ENCODE assay signal across 11 mouse cellular contexts in genomic region chr2:173027824-173028495, GRCm38 (mm10). TPM values are rescaled to one million over a fixed set of nuclear protein-coding genes. Genes with fewer than 3 reads are reported as not detected.
DNase-seq lines count a peak whose midpoint lies in the region; ATAC-seq and TF ChIP-seq lines count a peak whose summit lies in the region.
"Had no signal": no experiment of that assay in that cellular context is flagged by ENCODE, and none has a peak within 500 bp of the region (broad histone marks: within the 10 kb centered on the region; RNA-seq: fewer than 3 reads in every experiment).

No protein-coding gene starts in this region.

- no peaks in the 10 kb centered on the region for H3K9me3 ChIP-seq in forebrain, embryonic 14.5 days (replicated peaks; ENCODE audit: control insufficient read depth, low read length)
- H3K9me3 ChIP-seq in forebrain, embryonic 10.5 days: no peaks in the 10 kb centered on the region
- no peaks in the 10 kb centered on the region for H3K9me3 ChIP-seq in heart, embryonic 13.5 days
- H3K9me3 ChIP-seq: forebrain, embryonic 13.5 days had no signal

- peaks cover 22% of the 10 kb centered on the region for H3K4me1 ChIP-seq in forebrain, embryonic 14.5 days (ENCODE audit: control insufficient read depth, insufficient read depth, low read length)
- peaks cover 63% of the 10 kb centered on the region for H3K4me1 ChIP-seq in forebrain, embryonic 10.5 days
- H3K4me1 ChIP-seq in spleen, adult 2 months (ENCODE audit: control insufficient read depth, insufficient read depth, insufficient read length): peaks cover 78% of the 10 kb centered on the region
- peaks cover 97% of the 10 kb centered on the region for H3K4me1 ChIP-seq in heart, embryonic 13.5 days

- peak overlapping the region; percentile 44; the same call in 1 of the 2 replicates for H3K27ac ChIP-seq in forebrain, embryonic 14.5 days (ENCODE audit: low read depth, low read length)
- no peak overlapping the region for H3K27ac ChIP-seq in forebrain, embryonic 10.5 days
- peak overlapping the region; percentile 93 for H3K27ac ChIP-seq in spleen, adult 2 months (ENCODE audit: insufficient read depth, low read length)
- H3K27ac ChIP-seq in heart, embryonic 13.5 days (replicated peaks): peak overlapping the region; percentile 86
- H3K27ac ChIP-seq: forebrain, embryonic 13.5 days had no signal

- TF ChIP-seq CTCF in spleen, adult 2 months (IDR thresholded peaks at IDR 0.05; ENCODE audit: extremely low read depth, insufficient read depth, insufficient read length, insufficient replicate concordance): no peak

- ATAC-seq in forebrain, embryonic 14.5 days: no peak
- no peak for ATAC-seq in heart, embryonic 13.5 days (ENCODE audit: extremely low read depth, insufficient number of reproducible peaks, low FRiP score, low TSS enrichment)
- ATAC-seq: forebrain, embryonic 13.5 days had no signal

- H3K4me3 ChIP-seq in forebrain, embryonic 14.5 days (ENCODE audit: low read depth, low read length): no peak overlapping the region
- H3K4me3 ChIP-seq in forebrain, embryonic 10.5 days: no peak overlapping the region
- peak overlapping the region; percentile 37; the same call in 1 of the 2 replicates for H3K4me3 ChIP-seq in spleen, adult 2 months (ENCODE audit: extremely low read depth, insufficient read depth, insufficient read length)
- H3K4me3 ChIP-seq in heart, embryonic 13.5 days: peak overlapping the region; percentile 93
- H3K4me3 ChIP-seq: forebrain, embryonic 13.5 days had no signal

- 64% methylated on average over 4 of the region's 4 CpGs for WGBS in forebrain, embryonic 14.5 days
- WGBS in forebrain, embryonic 10.5 days: 86% methylated on average over 4 of the region's 4 CpGs
- 38% methylated on average over 4 of the region's 4 CpGs for WGBS in spleen, adult 2 months
- WGBS in heart, embryonic 13.5 days: 46% methylated on average over 4 of the region's 4 CpGs

- no peak overlapping the region for H3K4me2 ChIP-seq in forebrain, embryonic 14.5 days (ENCODE audit: low read length)
- H3K4me2 ChIP-seq in heart, embryonic 13.5 days: peak overlapping the region; percentile 76
- H3K4me2 ChIP-seq: forebrain, embryonic 13.5 days had no signal

- no peak overlapping the region for H3K9ac ChIP-seq in forebrain, embryonic 14.5 days (ENCODE audit: low read length)
- H3K9ac ChIP-seq in heart, embryonic 13.5 days: peak overlapping the region; percentile 96
- H3K9ac ChIP-seq: forebrain, embryonic 13.5 days had no signal

- DNase-seq in forebrain, embryonic 14.5 days (ENCODE audit: low spot score): no peak
- no peak for DNase-seq in forebrain, embryonic 10.5 days (ENCODE audit: extremely low spot score, low spot score)
- DNase-seq in spleen, adult 2 months (ENCODE audit: low read depth in 1 of 2, low spot score in 2 of 2): peak in 1 of 2 experiments; percentile 48
- no peak for DNase-seq in spleen, adult 12 weeks (ENCODE audit: low spot score)
- peak; percentile 46 to 70 for DNase-seq in spleen, postnatal 4 days (ENCODE audit: low spot score in 2 of 2)
- no peak for DNase-seq in embryo, embryonic 11 days
- no peak for DNase-seq in kidney, postnatal 36 days
- DNase-seq: kidney, adult 11 months; right cerebral cortex, postnatal 4 days had no signal

- TF ChIP-seq POLR2A in spleen, adult 2 months (IDR thresholded peaks at IDR 0.05; ENCODE audit: low read depth, low read length): no peak

- H3K36me3 ChIP-seq in forebrain, embryonic 14.5 days (ENCODE audit: control insufficient read depth, insufficient read depth, low read length): peaks cover 71% of the 10 kb centered on the region
- peaks cover 100% of the 10 kb centered on the region for H3K36me3 ChIP-seq in forebrain, embryonic 10.5 days (replicated peaks)
- H3K36me3 ChIP-seq in spleen, adult 2 months (ENCODE audit: control insufficient read depth, insufficient read depth, low read length): peaks cover 78% of the 10 kb centered on the region
- peaks cover 98% of the 10 kb centered on the region for H3K36me3 ChIP-seq in heart, embryonic 13.5 days

- H3K27me3 ChIP-seq in forebrain, embryonic 14.5 days (replicated peaks; ENCODE audit: control insufficient read depth, insufficient read depth, low read length): no peaks in the 10 kb centered on the region
- H3K27me3 ChIP-seq in forebrain, embryonic 10.5 days (ENCODE audit: poor library complexity, severe bottlenecking): no peaks in the 10 kb centered on the region
- no peaks in the 10 kb centered on the region for H3K27me3 ChIP-seq in spleen, adult 2 months (ENCODE audit: control insufficient read depth, insufficient read depth, low read length)
- H3K27me3 ChIP-seq in heart, embryonic 13.5 days (replicated peaks): no peaks in the 10 kb centered on the region
- H3K27me3 ChIP-seq: forebrain, embryonic 13.5 days had no signal

RNA-seq across cellular contexts. Expression of gene Rbm38, which starts 7.7 kb away (rescaled TPM):
- polyA plus RNA-seq in forebrain, embryonic 14.5 days (2014; fragmentation: Nextera tagmentation; extraction: Ambion mirVana): 29.9 and 31.1 TPM in 2 replicates
- 119 and 123 TPM in 2 replicates for polyA plus RNA-seq in forebrain, embryonic 10.5 days (2016; fragmentation: Nextera tagmentation; extraction: Ambion mirVana)
- polyA plus RNA-seq in spleen, adult 2 months (2012; rRNA removed): 663 and 724 TPM in 2 replicates
- 116 and 121 TPM in 2 replicates for polyA plus RNA-seq in heart, embryonic 13.5 days (2015; fragmentation: Nextera tagmentation; extraction: Ambion mirVana)

RNA-seq across cellular contexts. Expression of gene Rae1, which starts 28.0 kb away (rescaled TPM):
- 148 and 156 TPM in 2 replicates for polyA plus RNA-seq in forebrain, embryonic 14.5 days (2014; fragmentation: Nextera tagmentation; extraction: Ambion mirVana)
- polyA plus RNA-seq in forebrain, embryonic 10.5 days (2016; fragmentation: Nextera tagmentation; extraction: Ambion mirVana): 168 TPM in 2 replicates
- 48.3 and 51.5 TPM in 2 replicates for polyA plus RNA-seq in spleen, adult 2 months (2012; rRNA removed)
- 94.7 and 106 TPM in 2 replicates for polyA plus RNA-seq in heart, embryonic 13.5 days (2015; fragmentation: Nextera tagmentation; extraction: Ambion mirVana)

RNA-seq across cellular contexts. Expression of gene Spo11, which starts 50.5 kb away (rescaled TPM):
- 0.95 and 1.5 TPM in 2 replicates for polyA plus RNA-seq in forebrain, embryonic 14.5 days (2014; fragmentation: Nextera tagmentation; extraction: Ambion mirVana)
- polyA plus RNA-seq in forebrain, embryonic 10.5 days (2016; fragmentation: Nextera tagmentation; extraction: Ambion mirVana): 0.42 and 0.73 TPM in 2 replicates
- 0.86 and 0.98 TPM in 2 replicates for polyA plus RNA-seq in spleen, adult 2 months (2012; rRNA removed)
- polyA plus RNA-seq in heart, embryonic 13.5 days (2015; fragmentation: Nextera tagmentation; extraction: Ambion mirVana): 0.11 and 0.23 TPM in 2 replicates

Comparison
In these comparisons a context has a peak if more than half of its experiments do, and no peak if none do; other contexts are left out.
1. DNase-seq: peak in spleen, postnatal 4 days (2 of 2); none in forebrain, embryonic 14.5 days (single experiment), forebrain, embryonic 10.5 days (single experiment), spleen, adult 12 weeks (single experiment), embryo, embryonic 11 days (single experiment) and kidney, postnatal 36 days (0 of 2).
2. H3K4me3 ChIP-seq: peak in spleen, adult 2 months (single experiment) and heart, embryonic 13.5 days (single experiment); none in forebrain, embryonic 14.5 days (single experiment) and forebrain, embryonic 10.5 days (single experiment).